Mouse (Mus musculus) myocyte (in vitro differentiated cells): ENCODE data around the gene Gm10974. TPM values are rescaled to one million over a fixed set of nuclear protein-coding genes. Genes with fewer than 3 reads are reported as not detected.

Source experiments
- H3K27me3 ChIP-seq: one replicate; pipeline ENCODE4 v1.6.1; 2011; ENCODE audit not compliant: control insufficient read depth, insufficient read depth, insufficient read length
- H3K36me3 ChIP-seq: one replicate; pipeline ENCODE4 v1.6.1; 2011; ENCODE audit not compliant: control insufficient read depth, insufficient read depth
- H3K4me2 ChIP-seq: one replicate; pipeline ENCODE4 v1.6.1; 2011; ENCODE audit warnings: low read depth, control low read depth
- H3K4me3 ChIP-seq: one replicate; pipeline ENCODE4 v1.5.1; 2011; ENCODE audit warnings: mild to moderate bottlenecking, control low read depth, moderate library complexity
- H3K79me2 ChIP-seq: one replicate; pipeline ENCODE4 v1.6.1; 2011; ENCODE audit not compliant: control insufficient read depth, insufficient read depth
- H3ac ChIP-seq: one replicate; pipeline ENCODE4 v1.6.1; 2011; ENCODE audit not compliant: control insufficient read depth, insufficient read length
- CEBPB ChIP-seq: IDR thresholded peaks from 2 replicates; pipeline ENCODE4 v1.6.1; 2011; ENCODE audit warnings: mild to moderate bottlenecking, moderate library complexity; ENCODE audit not compliant: poor library complexity, insufficient read depth, severe bottlenecking
- E2F4 ChIP-seq: IDR thresholded peaks from one replicate; pipeline ENCODE4 v1.6.1; 2011; ENCODE audit warnings: mild to moderate bottlenecking, control low read depth, moderate library complexity; ENCODE audit not compliant: insufficient read depth
- MAX ChIP-seq: IDR thresholded peaks from one replicate; pipeline ENCODE4 v1.6.1; 2011; ENCODE audit warnings: low read depth, mild to moderate bottlenecking, control low read depth
- MYOD1 ChIP-seq, 3 experiments: IDR thresholded peaks; one replicate each; pipeline ENCODE4 v1.6.1; 2011; ENCODE audit warnings: control low read depth in 2 of 3, low read depth in 2 of 3, mild to moderate bottlenecking in 2 of 3, moderate library complexity in 1 of 3; ENCODE audit not compliant: insufficient read length in 2 of 3, control insufficient read depth in 1 of 3
- MYOG ChIP-seq, 3 experiments: IDR thresholded peaks; one replicate each; pipeline ENCODE4 v1.6.1; 2011; ENCODE audit warnings: control low read depth in 2 of 3, low read depth in 2 of 3, mild to moderate bottlenecking in 2 of 3; ENCODE audit not compliant: insufficient read length in 2 of 3, control insufficient read depth in 1 of 3, insufficient read depth in 1 of 3
- POLR2A ChIP-seq: IDR thresholded peaks from one replicate; pipeline ENCODE4 v1.6.1; 2011; ENCODE audit warnings: low read depth, mild to moderate bottlenecking, control low read depth, moderate library complexity; ENCODE audit not compliant: insufficient read length
- POLR2AphosphoS2 ChIP-seq: IDR thresholded peaks from one replicate; pipeline ENCODE4 v1.6.1; 2011; ENCODE audit warnings: low read depth, control low read depth; ENCODE audit not compliant: insufficient read length
- REST ChIP-seq: IDR thresholded peaks from one replicate; pipeline ENCODE4 v1.6.1; 2011; ENCODE audit warnings: mild to moderate bottlenecking, control low read depth, moderate library complexity; ENCODE audit not compliant: insufficient read depth, insufficient read length
- SRF ChIP-seq: IDR thresholded peaks from one replicate; pipeline ENCODE4 v1.6.1; 2011; ENCODE audit warnings: low read depth; ENCODE audit not compliant: control insufficient read depth, insufficient read length
- TCF12 ChIP-seq: IDR thresholded peaks from one replicate; pipeline ENCODE4 v1.6.1; 2011; ENCODE audit warnings: mild to moderate bottlenecking, control low read depth; ENCODE audit not compliant: poor library complexity, insufficient read depth, severe bottlenecking
- TCF3 ChIP-seq: IDR thresholded peaks from one replicate; pipeline ENCODE4 v1.6.1; 2011; ENCODE audit warnings: low read depth, control low read depth; ENCODE audit not compliant: insufficient read length
- USF1 ChIP-seq: IDR thresholded peaks from one replicate; pipeline ENCODE4 v1.6.1; 2011; ENCODE audit warnings: low read depth, mild to moderate bottlenecking, control low read depth, moderate library complexity
- polyA plus RNA-seq: library from polyadenylated mRNA; unstranded; fragments of >200 nt; fragmentation: generic; extraction: Trizol; gene quantifications from one replicate; pipeline ENCODE4 v1.2.1, GENCODE M21; 2012; ENCODE audit warnings: missing spikeins

The Gm10974 gene
- polyA plus RNA-seq, 1 experiment: not detected

DNA sequence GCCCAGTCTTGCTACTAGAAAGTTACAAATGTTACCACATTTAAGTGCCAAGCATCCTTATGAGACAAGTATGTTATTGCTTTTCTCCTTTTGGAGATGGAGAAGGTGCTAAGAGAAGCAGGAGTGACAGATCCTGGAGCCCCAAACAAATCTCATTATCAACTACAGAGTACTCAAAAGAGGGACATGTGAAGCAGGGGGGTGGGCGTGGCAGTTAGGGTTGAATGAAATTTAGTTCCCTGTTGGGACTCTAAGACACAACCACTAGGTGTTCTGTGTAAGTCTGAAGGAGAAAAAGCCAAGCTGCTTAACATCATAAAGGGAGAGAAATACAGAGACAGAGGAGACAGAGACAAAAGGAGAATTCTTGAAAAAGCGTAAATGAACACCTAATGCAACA lies 38.2 kb upstream of the Gm10974 start:
- Histone ChIP-seq H3ac (no peak overlapping the region), H3K36me3 (peaks cover 8% of the 10 kb centered on the region), H3K4me2 (no peak overlapping the region), H3K4me3 (no peak overlapping the region), H3K27me3 (no peaks in the 10 kb centered on the region), H3K79me2 (no peaks in the 10 kb centered on the region)
- TF ChIP-seq TCF12 (no peak), CEBPB (no peak), USF1 (no peak), MAX (no peak), TCF3 (no peak), POLR2A (no peak), REST (no peak), MYOG (IDR thresholded peaks at IDR 0.05; ENCODE audit: control insufficient read depth in 1 of 3, insufficient read depth in 1 of 3, insufficient read length in 2 of 3, low read depth in 2 of 3) (no peak), POLR2AphosphoS2 (no peak), SRF (no peak), E2F4 (no peak), MYOD1 (IDR thresholded peaks at IDR 0.05; ENCODE audit: control insufficient read depth in 1 of 3, insufficient read length in 2 of 3, low read depth in 2 of 3) (no peak)

DNA sequence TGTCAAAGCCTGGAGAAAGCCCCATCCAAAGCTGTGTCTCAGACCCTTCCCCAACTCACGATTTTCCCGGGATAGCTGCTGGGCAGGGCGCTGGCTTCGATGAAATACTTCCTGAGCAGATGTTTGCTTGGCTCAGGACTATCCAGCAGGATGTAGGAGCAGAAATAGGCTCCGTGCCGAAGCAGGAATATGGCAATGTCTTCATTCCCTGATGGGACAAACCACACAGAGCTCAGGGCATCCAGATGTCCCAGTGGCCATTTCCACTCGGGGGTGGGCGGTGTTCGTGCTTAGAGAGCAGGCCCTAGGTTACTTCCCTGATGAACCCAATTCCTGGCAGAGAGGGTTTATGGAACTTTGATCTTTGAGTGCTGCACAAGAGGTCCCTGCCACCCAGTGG lies 35.1 kb upstream of the Gm10974 start:
- Histone ChIP-seq H3K27me3 (no peaks in the 10 kb centered on the region), H3K36me3 (peaks cover 12% of the 10 kb centered on the region)
- TF ChIP-seq E2F4 (no peak), MAX (no peak), SRF (no peak), REST (no peak), TCF12 (no peak), POLR2AphosphoS2 (no peak), MYOD1 (IDR thresholded peaks at IDR 0.05; ENCODE audit: control insufficient read depth in 1 of 3, insufficient read length in 2 of 3, low read depth in 2 of 3) (no peak), MYOG (IDR thresholded peaks at IDR 0.05; ENCODE audit: control insufficient read depth in 1 of 3, insufficient read depth in 1 of 3, insufficient read length in 2 of 3, low read depth in 2 of 3) (no peak), POLR2A (no peak), CEBPB (no peak), USF1 (no peak), TCF3 (no peak)

DNA sequence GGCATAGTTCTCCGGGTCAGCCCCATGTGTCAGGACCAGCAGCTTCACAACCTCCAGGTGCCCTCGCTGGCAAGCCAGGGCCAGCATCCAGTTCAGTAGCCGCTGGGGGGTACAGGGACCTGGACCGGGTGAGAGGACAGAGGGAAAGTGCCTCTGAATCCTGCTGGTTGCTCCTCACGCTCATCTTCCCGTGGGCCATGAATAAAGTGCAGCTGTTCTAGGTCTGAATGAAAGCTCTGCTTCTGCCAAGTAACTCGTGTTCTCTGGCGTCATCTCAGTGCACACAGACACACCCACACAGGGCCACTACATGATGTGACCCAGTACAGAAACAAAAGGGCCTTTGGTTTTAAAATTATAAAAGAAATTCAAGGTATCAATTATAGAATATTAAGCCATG lies 33.4 kb upstream of the Gm10974 start:
- TF ChIP-seq MYOG (IDR thresholded peaks at IDR 0.05; ENCODE audit: control insufficient read depth in 1 of 3, insufficient read depth in 1 of 3, insufficient read length in 2 of 3, low read depth in 2 of 3): peak in 2 of 3 experiments; percentile 13 to 22
- no peak for TF ChIP-seq POLR2A
- TF ChIP-seq MYOD1 (IDR thresholded peaks at IDR 0.05; ENCODE audit: control insufficient read depth in 1 of 3, insufficient read length in 2 of 3, low read depth in 2 of 3): peak in 1 of 3 experiments; percentile 63
- Histone ChIP-seq H3K79me2 (no peaks in the 10 kb centered on the region), H3K27me3 (no peaks in the 10 kb centered on the region), H3K4me2 (no peak overlapping the region), H3K36me3 (peaks cover 4% of the 10 kb centered on the region), H3K4me3 (no peak overlapping the region), H3ac (no peak overlapping the region)

More for the DNA sequence above, 35.1 kb upstream of the Gm10974 start:
- no peak overlapping the region for H3K4me2 ChIP-seq
- no peaks in the 10 kb centered on the region for H3K79me2 ChIP-seq
- H3ac ChIP-seq: no peak overlapping the region
- no peak overlapping the region for H3K4me3 ChIP-seq

DNA sequence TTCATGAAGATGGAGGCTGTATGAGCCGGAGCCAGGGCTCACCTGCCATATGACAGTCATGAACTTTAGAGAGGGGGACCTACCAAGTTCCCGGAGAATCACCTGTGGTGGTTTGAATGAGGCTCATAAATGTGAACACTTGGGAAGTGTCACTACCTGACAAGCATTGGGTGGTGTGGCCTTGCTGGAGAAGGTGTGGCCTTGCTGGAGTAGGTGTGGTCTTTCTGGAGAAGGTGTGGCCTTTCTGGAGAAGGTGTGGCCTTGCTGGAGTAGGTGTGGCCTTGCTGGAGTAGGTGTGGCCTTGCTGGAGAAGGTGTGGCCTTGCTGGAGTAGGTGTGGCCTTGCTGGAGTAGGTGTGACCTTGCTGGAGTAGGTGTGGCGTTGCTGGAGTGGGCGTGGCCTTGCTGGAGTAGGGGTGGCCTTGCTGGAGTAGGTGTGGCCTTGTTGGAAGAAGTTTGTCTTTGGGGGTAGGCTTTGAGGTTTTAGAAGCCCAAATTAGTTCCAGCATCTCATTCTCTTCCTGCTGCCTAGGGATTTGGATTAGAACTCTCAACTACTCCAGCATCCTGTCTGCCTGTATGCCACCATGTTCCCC lies 31.7 kb upstream of the Gm10974 start:
- Histone ChIP-seq H3K79me2 (no peaks in the 10 kb centered on the region), H3K4me3 (no peak overlapping the region), H3ac (no peak overlapping the region), H3K36me3 (peaks cover 4% of the 10 kb centered on the region), H3K4me2 (no peak overlapping the region), H3K27me3 (no peaks in the 10 kb centered on the region)
- TF ChIP-seq TCF3 (no peak), CEBPB (no peak)

DNA sequence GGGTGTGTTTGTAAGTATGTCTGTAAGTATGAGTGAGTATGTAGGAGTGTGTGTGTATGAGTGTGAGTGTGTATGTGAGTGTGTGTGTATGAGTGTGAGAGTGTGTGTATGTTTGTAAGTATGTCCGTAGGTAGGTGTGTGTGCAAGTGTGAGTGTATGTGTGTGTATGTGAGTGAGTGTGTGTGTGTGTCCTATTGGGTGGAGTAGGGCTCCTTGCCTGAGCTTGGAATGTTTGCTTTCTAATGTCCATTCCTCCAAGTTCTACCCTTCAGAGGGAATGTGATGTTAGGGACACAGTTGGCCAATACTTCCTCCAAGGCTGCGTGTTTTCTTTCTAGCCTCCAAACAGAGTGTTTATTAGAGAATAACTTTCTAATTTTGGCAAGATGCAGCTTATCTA lies 28.8 kb upstream of the Gm10974 start:
- Histone ChIP-seq H3K4me3 (no peak overlapping the region), H3K36me3 (peaks cover 4% of the 10 kb centered on the region), H3K79me2 (no peaks in the 10 kb centered on the region), H3K4me2 (no peak overlapping the region), H3K27me3 (no peaks in the 10 kb centered on the region), H3ac (no peak overlapping the region)
- TF ChIP-seq REST (no peak), MAX (no peak), POLR2AphosphoS2 (no peak), MYOG (IDR thresholded peaks at IDR 0.05; ENCODE audit: control insufficient read depth in 1 of 3, insufficient read depth in 1 of 3, insufficient read length in 2 of 3, low read depth in 2 of 3) (no peak), TCF3 (no peak), E2F4 (no peak), USF1 (no peak), TCF12 (no peak), SRF (no peak), MYOD1 (IDR thresholded peaks at IDR 0.05; ENCODE audit: control insufficient read depth in 1 of 3, insufficient read length in 2 of 3, low read depth in 2 of 3) (no peak), POLR2A (no peak), CEBPB (no peak)
